Mouse (Mus musculus) CH12.LX (cell line): ENCODE data around the gene Pex5. TPM values are rescaled to one million over a fixed set of nuclear protein-coding genes. Genes with fewer than 3 reads are reported as not detected.

Experiments used
- DNase-seq: peaks from one replicate; pipeline ENCODE4 v3.0.0-alpha.2; 2013; ENCODE audit errors: extremely low read depth
- H3K27ac ChIP-seq: 2 replicates; pipeline ENCODE4 v1.5.1; 2012; ENCODE audit warnings: low read depth, mild to moderate bottlenecking, control low read depth, moderate library complexity; ENCODE audit not compliant: insufficient read depth
- H3K27me3 ChIP-seq: replicated peaks from 2 replicates; pipeline ENCODE3; 2012; ENCODE audit warnings: inconsistent platforms
- H3K36me3 ChIP-seq, 2 experiments: replicated peaks in 1 of 2; 2 replicates each; pipeline versions ENCODE3 to v1.6.1; 2012; ENCODE audit warnings: inconsistent platforms in 1 of 2, low read length in 1 of 2, mild to moderate bottlenecking in 1 of 2, mixed read lengths in 1 of 2, moderate library complexity in 1 of 2; ENCODE audit not compliant: control insufficient read depth in 1 of 2, insufficient read depth in 1 of 2
- H3K4me1 ChIP-seq, 2 experiments: 2 replicates each; pipeline ENCODE4 v1.6.1; 2012; ENCODE audit warnings: inconsistent platforms in 1 of 2, moderate library complexity in 1 of 2; ENCODE audit not compliant: insufficient read depth in 2 of 2, control insufficient read depth in 1 of 2
- H3K4me2 ChIP-seq: 2 replicates; pipeline ENCODE4 v1.6.1; 2012; ENCODE audit warnings: low read depth, mild to moderate bottlenecking, control low read depth; ENCODE audit not compliant: poor library complexity, insufficient read depth, severe bottlenecking
- H3K4me3 ChIP-seq, 3 experiments: fragments of 150-350 bp in 1 of 3; sonication (generic) in 1 of 3; replicated peaks in 1 of 3; 2 replicates each; pipeline versions ENCODE3 to v1.5.1; 2011 to 2012; ENCODE audit warnings: low read depth in 2 of 3, low read length in 2 of 3, mild to moderate bottlenecking in 2 of 3, moderate library complexity in 2 of 3, control low read depth in 1 of 3, improper control_type of control experiment in 1 of 3, inconsistent platforms in 1 of 3, mixed read lengths in 1 of 3; ENCODE audit not compliant: poor library complexity in 1 of 3
- H3K79me2 ChIP-seq: replicated peaks from 2 replicates; pipeline ENCODE4 v1.6.1; 2012; ENCODE audit warnings: mild to moderate bottlenecking, moderate library complexity; ENCODE audit not compliant: control insufficient read depth, poor library complexity, insufficient read depth, severe bottlenecking; ENCODE audit errors: extremely low read depth
- H3K9ac ChIP-seq: 2 replicates; pipeline ENCODE4 v1.6.1; 2012; ENCODE audit warnings: low read depth, mild to moderate bottlenecking, control low read depth, moderate library complexity; ENCODE audit not compliant: insufficient read depth
- H3K9me3 ChIP-seq: replicated peaks from 2 replicates; pipeline ENCODE3; 2012; ENCODE audit warnings: low read length, inconsistent platforms, mixed read lengths
- CTCF ChIP-seq, 2 experiments: IDR thresholded peaks in 1 of 2; conservative IDR thresholded peaks in 1 of 2; 2 replicates each; pipeline ENCODE4 v1.5.1; 2011 to 2012; ENCODE audit warnings: low read depth in 2 of 2, low read length in 2 of 2, improper control_type of control experiment in 1 of 2, inconsistent platforms in 1 of 2, mild to moderate bottlenecking in 1 of 2, moderate library complexity in 1 of 2
- ELF1 ChIP-seq: IDR thresholded peaks from 2 replicates; pipeline ENCODE4 v1.6.1; 2014; ENCODE audit warnings: low read depth, mild to moderate bottlenecking, inconsistent platforms, low read length, improper control_type of control experiment
- ETS1 ChIP-seq: conservative IDR thresholded peaks from 2 replicates; pipeline ENCODE4 v1.6.1; 2012; ENCODE audit warnings: low read depth, mild to moderate bottlenecking, inconsistent platforms, low read length, improper control_type of control experiment, moderate library complexity
- GABPA ChIP-seq: IDR thresholded peaks from 2 replicates; pipeline ENCODE4 v1.6.1; 2012; ENCODE audit warnings: low read depth, low read length, improper control_type of control experiment, inconsistent platforms; ENCODE audit not compliant: insufficient replicate concordance
- HCFC1 ChIP-seq: IDR thresholded peaks from 2 replicates; pipeline ENCODE4 v1.6.1; 2012; ENCODE audit warnings: low read depth, mild to moderate bottlenecking, inconsistent platforms, low read length, improper control_type of control experiment
- IRF4 ChIP-seq: IDR thresholded peaks from 2 replicates; pipeline ENCODE4 v1.6.1; 2014; ENCODE audit warnings: low read depth, mild to moderate bottlenecking, inconsistent platforms, low read length, improper control_type of control experiment
- JUND ChIP-seq: conservative IDR thresholded peaks from 2 replicates; pipeline ENCODE4 v1.6.1; 2011; ENCODE audit warnings: low read depth, low read length, improper control_type of control experiment
- KAT2A ChIP-seq: IDR thresholded peaks from 2 replicates; pipeline ENCODE4 v1.6.1; 2012; ENCODE audit warnings: low read length, improper control_type of control experiment, inconsistent platforms; ENCODE audit not compliant: insufficient replicate concordance
- MAX ChIP-seq: IDR thresholded peaks from 2 replicates; pipeline ENCODE4 v1.6.1; 2011; ENCODE audit warnings: low read length, improper control_type of control experiment
- MAZ ChIP-seq: IDR thresholded peaks from 2 replicates; pipeline ENCODE4 v1.6.1; 2012; ENCODE audit warnings: low read depth, mild to moderate bottlenecking, inconsistent platforms, low read length, improper control_type of control experiment, moderate library complexity
- MXI1 ChIP-seq: IDR thresholded peaks from 2 replicates; pipeline ENCODE4 v1.6.1; 2011; ENCODE audit warnings: mild to moderate bottlenecking, low read depth, low read length, improper control_type of control experiment
- MYC ChIP-seq: IDR thresholded peaks from 2 replicates; pipeline ENCODE4 v1.6.1; 2011; ENCODE audit warnings: low read depth, mild to moderate bottlenecking, improper control_type of control experiment, low read length
- NELFE ChIP-seq: IDR thresholded peaks from 2 replicates; pipeline ENCODE4 v1.6.1; 2011; ENCODE audit warnings: low read depth, low read length, improper control_type of control experiment
- NRF1 ChIP-seq: IDR thresholded peaks from 2 replicates; pipeline ENCODE4 v1.6.1; 2014; ENCODE audit warnings: low read depth, mild to moderate bottlenecking, inconsistent platforms, low read length, improper control_type of control experiment, moderate library complexity
- POLR2A ChIP-seq: IDR thresholded peaks from 2 replicates; pipeline ENCODE4 v1.6.1; 2011; ENCODE audit warnings: low read depth, mild to moderate bottlenecking, improper control_type of control experiment, low read length
- POLR2AphosphoS2 ChIP-seq: IDR thresholded peaks from 2 replicates; pipeline ENCODE4 v1.6.1; 2011; ENCODE audit warnings: low read depth, low read length, improper control_type of control experiment
- RAD21 ChIP-seq: IDR thresholded peaks from 2 replicates; pipeline ENCODE4 v1.6.1; 2011; ENCODE audit warnings: low read depth, mild to moderate bottlenecking, low read length, improper control_type of control experiment, moderate library complexity
- SIN3A ChIP-seq: IDR thresholded peaks from 2 replicates; pipeline ENCODE4 v1.6.1; 2012; ENCODE audit warnings: low read length, improper control_type of control experiment, inconsistent platforms
- SMC3 ChIP-seq: IDR thresholded peaks from 2 replicates; pipeline ENCODE4 v1.6.1; 2011; ENCODE audit warnings: low read depth, low read length, improper control_type of control experiment
- TBP ChIP-seq: conservative IDR thresholded peaks from 2 replicates; pipeline ENCODE4 v1.6.1; 2011; ENCODE audit warnings: low read depth, low read length, improper control_type of control experiment
- TCF12 ChIP-seq: IDR thresholded peaks from 2 replicates; pipeline ENCODE4 v1.6.1; 2014; ENCODE audit warnings: low read depth, mild to moderate bottlenecking, inconsistent platforms, low read length, improper control_type of control experiment
- UBTF ChIP-seq: IDR thresholded peaks from 2 replicates; pipeline ENCODE4 v1.6.1; 2012; ENCODE audit warnings: low read depth, mild to moderate bottlenecking, inconsistent platforms, low read length, improper control_type of control experiment, moderate library complexity
- USF1 ChIP-seq: IDR thresholded peaks from 2 replicates; pipeline ENCODE4 v1.6.1; 2014; ENCODE audit warnings: low read depth, mild to moderate bottlenecking, inconsistent platforms, low read length, improper control_type of control experiment
- ZMIZ1 ChIP-seq: IDR thresholded peaks from 2 replicates; pipeline ENCODE4 v1.6.1; 2012; ENCODE audit warnings: low read depth, mild to moderate bottlenecking, inconsistent platforms, low read length, improper control_type of control experiment
- dilution Hi-C: fragments of 300-500 bp; cut with MboI; formaldehyde crosslinking; loops from 2 replicates; pipeline ENCODE4 v1.14.3; 2020; ENCODE audit warnings: low sequenced_read_pairs; ENCODE audit not compliant: extremely low pct_unique_long_range_greater_than_20kb, extremely low pct_ligation_motif_present
- in situ Hi-C: fragments of 300-500 bp; cut with MboI; formaldehyde crosslinking; loops from 3 replicates; pipeline ENCODE4 v1.14.3; 2019; ENCODE audit warnings: low sequenced_read_pairs, low pct_ligation_motif_present, low pct_unique_long_range_greater_than_20kb, mixed read lengths
- polyA plus RNA-seq: library from polyadenylated mRNA; unstranded; fragments of >175 nt; gene quantifications from 2 replicates; pipeline ENCODE4 v1.2.1, GENCODE M21; 2012; ENCODE audit warnings: low read depth; ENCODE audit not compliant: insufficient read length
- total RNA-seq, 2 experiments: library from RNA; depleted of rRNA; stranded (reverse); fragments of 300-350 nt in 1 of 2; fragments of >200 nt in 1 of 2; gene quantifications; 2 replicates each; pipeline ENCODE4 v1.2.3; 2012 to 2014

Gene Pex5
- total and polyA plus RNA-seq, 3 experiments: 21.2 to 29.2 (median 24.6) TPM

- Histone ChIP-seq H3K36me3 (peaks cover 0 to 26% of the 10 kb centered on the region in 2 experiments), H3K9ac (peak overlapping the region; percentile 23), H3K27ac (peak overlapping the region; percentile 23), H3K4me3 (peak overlapping the region; percentile 36 to 66 (median 45)), H3K4me2 (peak overlapping the region; percentile 19; the same call in 1 of the 2 replicates), H3K4me1 (peaks cover 0 to 36% of the 10 kb centered on the region in 2 experiments; a peak in 2 of 4 replicates), H3K79me2 (no peaks in the 10 kb centered on the region), H3K27me3 (no peaks in the 10 kb centered on the region), H3K9me3 (no peaks in the 10 kb centered on the region)
- in situ Hi-C loops: no loop called here
- peak; percentile 70 for DNase-seq
- TF ChIP-seq NRF1: no peak
- TF ChIP-seq GABPA: no peak
- peak; percentile 37; the same call in 1 of the 2 replicates for TF ChIP-seq NELFE
- TF ChIP-seq MXI1: no peak; the same call in 1 of the 2 replicates
- no peak for TF ChIP-seq CTCF (conservative IDR thresholded peaks at IDR 0.05 in 1 of 2, IDR thresholded peaks at IDR 0.05 in 1 of 2; ENCODE audit: low read depth in 2 of 2, low read length in 2 of 2)
- no peak for TF ChIP-seq IRF4
- no peak for TF ChIP-seq KAT2A
- peak; percentile 30; the same call in 1 of the 2 replicates for TF ChIP-seq SIN3A
- TF ChIP-seq HCFC1: peak; percentile 35
- TF ChIP-seq TBP: no peak
- TF ChIP-seq MAZ: no peak
- TF ChIP-seq ELF1: peak; percentile 34; the same call in 1 of the 2 replicates
- no peak for TF ChIP-seq UBTF
- TF ChIP-seq MAX: peak; percentile 45
- TF ChIP-seq ZMIZ1: peak; percentile 52; the same call in 1 of the 2 replicates
- TF ChIP-seq USF1: no peak
- 0 out of 2 replicates have a peak, but pooled peaks have one; percentile 30 for TF ChIP-seq TCF12
- TF ChIP-seq MYC: peak; percentile 39; the same call in 1 of the 2 replicates
- TF ChIP-seq ETS1: no peak
- no peak for TF ChIP-seq SMC3
- TF ChIP-seq POLR2AphosphoS2: no peak
- no peak for TF ChIP-seq JUND
- peak; percentile 41; the same call in 1 of the 2 replicates for TF ChIP-seq POLR2A
- no peak for TF ChIP-seq RAD21
- dilution Hi-C loops: no loop called here
These were observed 35.0 kb upstream of the Pex5 start for GRCm38 (mm10) chr6:124449668-124450383.
